Mouse (Mus musculus) MEL (cell line): ENCODE measurements at regions not wholly inside any gene's neighbourhood (a gene's known extent, or its start where the extent isn't known, plus 50 kb on each side); places are given as distances from the start of the nearest gene placed in this dataset.

Experiments
- DNase-seq: peaks from one replicate; pipeline ENCODE4 v3.0.0; 2011; ENCODE audit warnings: low read depth, low spot score
- H3K27ac ChIP-seq: 2 replicates; pipeline ENCODE4 v1.5.1; 2012; ENCODE audit warnings: low read depth, mild to moderate bottlenecking, control low read depth, low read length, moderate library complexity; ENCODE audit not compliant: control insufficient read depth
- H3K27me3 ChIP-seq, 2 experiments: fragments of 150-350 bp in 1 of 2; sonication (generic) in 1 of 2; 2 replicates each; pipeline ENCODE4 v1.6.1; 2012; ENCODE audit warnings: low read length in 2 of 2, mild to moderate bottlenecking in 2 of 2, improper control_type of control experiment in 1 of 2, moderate library complexity in 1 of 2; ENCODE audit not compliant: insufficient read depth in 2 of 2, control insufficient read depth in 1 of 2
- H3K36me3 ChIP-seq, 2 experiments: 2 replicates each; pipeline ENCODE4 v1.6.1; 2012 to 2014; ENCODE audit warnings: low read length in 2 of 2, improper control_type of control experiment in 1 of 2, inconsistent platforms in 1 of 2, mild to moderate bottlenecking in 1 of 2; ENCODE audit not compliant: insufficient read depth in 2 of 2, control insufficient read depth in 1 of 2
- H3K4me1 ChIP-seq, 2 experiments: fragments of 150-350 bp in 1 of 2; sonication (generic) in 1 of 2; 2 replicates each; pipeline ENCODE4 v1.6.1; 2012; ENCODE audit warnings: low read length in 2 of 2, improper control_type of control experiment in 1 of 2, mild to moderate bottlenecking in 1 of 2; ENCODE audit not compliant: insufficient read depth in 2 of 2, control insufficient read depth in 1 of 2
- H3K4me3 ChIP-seq, 2 experiments: fragments of 150-350 bp in 1 of 2; sonication (generic) in 1 of 2; 2 replicates each; pipeline ENCODE4 v1.5.1; 2012; ENCODE audit warnings: low read depth in 2 of 2, low read length in 2 of 2, mild to moderate bottlenecking in 2 of 2, moderate library complexity in 2 of 2, control low read depth in 1 of 2, improper control_type of control experiment in 1 of 2; ENCODE audit not compliant: control insufficient read depth in 1 of 2, insufficient read depth in 1 of 2
- H3K79me2 ChIP-seq: 2 replicates; pipeline ENCODE4 v1.6.1; 2012; ENCODE audit warnings: mild to moderate bottlenecking, low read length, moderate library complexity; ENCODE audit not compliant: control insufficient read depth, poor library complexity, insufficient read depth
- H3K9ac ChIP-seq: 2 replicates; pipeline ENCODE4 v1.6.1; 2012; ENCODE audit warnings: low read depth, mild to moderate bottlenecking, control low read depth, low read length, moderate library complexity; ENCODE audit not compliant: control insufficient read depth, poor library complexity, severe bottlenecking
- H3K9me3 ChIP-seq: fragments of 150-350 bp; sonication (generic); replicated peaks from 2 replicates; pipeline ENCODE4 v1.6.1; 2012; ENCODE audit warnings: mild to moderate bottlenecking, low read length, improper control_type of control experiment, moderate library complexity; ENCODE audit not compliant: insufficient read depth
- BHLHE40 ChIP-seq: IDR thresholded peaks from 2 replicates; pipeline ENCODE4 v1.6.1; 2012; ENCODE audit warnings: low read depth, mild to moderate bottlenecking, inconsistent platforms, low read length, improper control_type of control experiment, borderline replicate concordance
- CHD1 ChIP-seq: IDR thresholded peaks from 2 replicates; pipeline ENCODE4 v1.6.1; 2012; ENCODE audit warnings: low read depth, mild to moderate bottlenecking, inconsistent platforms, low read length, improper control_type of control experiment
- CTCF ChIP-seq, 3 experiments: IDR thresholded peaks in 2 of 3; conservative IDR thresholded peaks in 1 of 3; 2 replicates each; pipeline ENCODE4 v1.5.1; 2011 to 2012; ENCODE audit warnings: low read length in 3 of 3, low read depth in 2 of 3, mild to moderate bottlenecking in 2 of 3, improper control_type of control experiment in 1 of 3, inconsistent platforms in 1 of 3, mixed read lengths in 1 of 3, moderate library complexity in 1 of 3; ENCODE audit not compliant: control insufficient read depth in 1 of 3, insufficient read depth in 1 of 3, poor library complexity in 1 of 3, severe bottlenecking in 1 of 3
- KAT2A ChIP-seq: conservative IDR thresholded peaks from 2 replicates; pipeline ENCODE4 v1.6.1; 2012; ENCODE audit warnings: low read depth, low read length, improper control_type of control experiment, inconsistent platforms
- MAFK ChIP-seq: IDR thresholded peaks from 2 replicates; pipeline ENCODE4 v1.6.1; 2011; ENCODE audit warnings: low read depth, mild to moderate bottlenecking, low read length, improper control_type of control experiment, borderline replicate concordance
- MAX ChIP-seq: IDR thresholded peaks from 2 replicates; pipeline ENCODE4 v1.6.1; 2011; ENCODE audit warnings: low read length, improper control_type of control experiment
- MYB ChIP-seq: IDR thresholded peaks from 2 replicates; pipeline ENCODE4 v1.6.1; 2011; ENCODE audit warnings: mild to moderate bottlenecking, low read depth, low read length, improper control_type of control experiment
- POLR2A ChIP-seq, 2 experiments: IDR thresholded peaks; 2 replicates each; pipeline ENCODE4 v1.6.1; 2011 to 2012; ENCODE audit warnings: low read length in 2 of 2, mild to moderate bottlenecking in 2 of 2, control low read depth in 1 of 2, improper control_type of control experiment in 1 of 2, low read depth in 1 of 2, moderate library complexity in 1 of 2; ENCODE audit not compliant: control insufficient read depth in 1 of 2, insufficient read depth in 1 of 2, poor library complexity in 1 of 2
- POLR2AphosphoS5 ChIP-seq: IDR thresholded peaks from 2 replicates; pipeline ENCODE4 v1.6.1; 2012; ENCODE audit warnings: low read depth, borderline replicate concordance, mild to moderate bottlenecking, inconsistent platforms, low read length, moderate library complexity, mixed read lengths
- RAD21 ChIP-seq: IDR thresholded peaks from 2 replicates; pipeline ENCODE4 v1.6.1; 2011; ENCODE audit warnings: mild to moderate bottlenecking, low read depth, low read length, improper control_type of control experiment
- TBP ChIP-seq: IDR thresholded peaks from 2 replicates; pipeline ENCODE4 v1.8.0; 2011; ENCODE audit warnings: low read depth, low read length, improper control_type of control experiment
- TCF12 ChIP-seq: IDR thresholded peaks from 2 replicates; pipeline ENCODE4 v1.6.1; 2014; ENCODE audit warnings: low read depth, mild to moderate bottlenecking, inconsistent platforms, low read length, improper control_type of control experiment, moderate library complexity
- USF1 ChIP-seq: IDR thresholded peaks from 2 replicates; pipeline ENCODE4 v1.6.1; 2014; ENCODE audit warnings: low read depth, mild to moderate bottlenecking, inconsistent platforms, low read length, improper control_type of control experiment, moderate library complexity
- USF2 ChIP-seq, 2 experiments: IDR thresholded peaks; 2 replicates each; pipeline ENCODE4 v1.6.1; 2011 to 2012; ENCODE audit warnings: improper control_type of control experiment in 2 of 2, low read length in 2 of 2, borderline replicate concordance in 1 of 2, inconsistent platforms in 1 of 2, low read depth in 1 of 2, mild to moderate bottlenecking in 1 of 2; ENCODE audit not compliant: insufficient read depth in 1 of 2
- ZC3H11A ChIP-seq: IDR thresholded peaks from 2 replicates; pipeline ENCODE4 v1.6.1; 2012; ENCODE audit warnings: low read depth, mild to moderate bottlenecking, inconsistent platforms, low read length, improper control_type of control experiment
- ZNF384 ChIP-seq: IDR thresholded peaks from 2 replicates; pipeline ENCODE4 v1.6.1; 2012; ENCODE audit warnings: low read depth, mild to moderate bottlenecking, inconsistent platforms, low read length, improper control_type of control experiment

DNA sequence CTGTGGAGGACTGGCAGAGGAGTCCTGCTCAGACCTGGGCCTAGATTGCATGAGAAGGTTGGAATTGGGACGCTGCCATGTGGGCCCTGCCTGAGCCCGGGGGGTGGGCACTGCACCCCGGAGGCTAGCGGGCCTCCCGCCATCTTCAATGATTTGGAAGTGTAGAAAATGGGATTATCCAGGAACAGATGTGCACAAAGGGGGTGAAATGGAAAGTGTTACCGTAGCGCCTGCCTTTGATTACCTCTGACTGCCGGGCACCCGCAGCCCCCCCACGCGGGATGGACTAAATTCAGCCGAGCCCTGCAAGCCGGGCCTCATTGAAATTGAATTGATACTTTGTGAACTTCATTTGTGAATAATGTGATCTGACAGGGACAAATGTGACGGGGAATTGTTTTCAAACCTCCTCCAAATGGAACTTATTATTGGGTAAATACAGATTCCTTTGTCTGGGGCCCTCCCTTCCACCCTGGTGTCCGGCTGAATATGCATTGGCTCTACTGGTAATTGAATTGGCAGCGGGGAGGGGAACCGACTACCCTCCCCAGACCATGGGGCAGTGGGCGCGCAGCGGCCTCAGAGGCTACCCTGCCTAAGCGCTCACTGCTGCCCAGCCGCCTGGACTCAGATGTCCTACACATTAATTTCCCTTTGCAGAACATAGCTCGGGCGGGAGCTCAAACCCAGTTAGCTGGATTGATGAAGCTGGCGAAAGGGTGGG lies 77.9 kb upstream of the Nkx1-1 start:
- Histone ChIP-seq H3K4me3 (no peak overlapping the region), H3K9ac (no peak overlapping the region), H3K36me3 (no peaks in the 10 kb centered on the region), H3K27ac (no peak overlapping the region), H3K79me2 (no peaks in the 10 kb centered on the region), H3K4me1 (no peaks in the 10 kb centered on the region), H3K9me3 (no peaks in the 10 kb centered on the region)
- no peak for TF ChIP-seq BHLHE40
- TF ChIP-seq MYB: no peak
- no peak for TF ChIP-seq POLR2AphosphoS5
- TF ChIP-seq RAD21: no peak
- no peak for TF ChIP-seq CHD1
- no peak for TF ChIP-seq USF1
- TF ChIP-seq MAX: no peak
- TF ChIP-seq TBP: no peak
- TF ChIP-seq, all 39 proteins: peak for 0
- peaks cover 3 to 7% of the 10 kb centered on the region in 2 experiments; a peak in 3 of 4 replicates for H3K27me3 ChIP-seq
- no peak for DNase-seq

DNA sequence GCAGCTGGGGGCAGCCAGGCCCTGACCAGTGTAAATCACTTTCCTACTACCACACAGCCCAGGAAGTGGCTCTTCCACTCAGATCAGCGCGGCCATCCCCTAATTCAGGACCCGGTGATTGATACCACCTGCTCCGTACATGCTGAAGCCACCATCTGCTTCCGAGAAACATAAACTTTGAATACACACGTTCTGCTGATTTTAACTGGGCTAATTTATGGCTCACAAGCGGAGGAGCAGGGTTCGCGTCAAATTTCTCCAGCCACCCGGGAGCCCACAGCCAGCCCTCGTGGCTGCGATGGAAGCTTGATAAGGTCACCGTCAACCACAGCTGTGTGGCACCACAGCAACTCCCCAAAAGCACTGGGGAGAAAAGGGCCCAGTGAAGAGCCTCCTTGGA lies 72.0 kb upstream of the Nkx1-1 start:
- no peaks in the 10 kb centered on the region for H3K4me1 ChIP-seq
- no peak overlapping the region for H3K4me3 ChIP-seq
- H3K9ac ChIP-seq: no peak overlapping the region
- H3K79me2 ChIP-seq: no peaks in the 10 kb centered on the region
- no peak for TF ChIP-seq CHD1
- TF ChIP-seq KAT2A: no peak
- no peak for TF ChIP-seq ZNF384
- TF ChIP-seq RAD21: no peak
- no peak for TF ChIP-seq MAFK
- TF ChIP-seq BHLHE40: no peak
- TF ChIP-seq, all 39 proteins: peak for 0
- Histone ChIP-seq H3K27ac (no peak overlapping the region), H3K9me3 (no peaks in the 10 kb centered on the region), H3K27me3 (peaks cover 3 to 5% of the 10 kb centered on the region in 2 experiments; a peak in 3 of 4 replicates), H3K36me3 (no peaks in the 10 kb centered on the region)
- no peak for DNase-seq

DNA sequence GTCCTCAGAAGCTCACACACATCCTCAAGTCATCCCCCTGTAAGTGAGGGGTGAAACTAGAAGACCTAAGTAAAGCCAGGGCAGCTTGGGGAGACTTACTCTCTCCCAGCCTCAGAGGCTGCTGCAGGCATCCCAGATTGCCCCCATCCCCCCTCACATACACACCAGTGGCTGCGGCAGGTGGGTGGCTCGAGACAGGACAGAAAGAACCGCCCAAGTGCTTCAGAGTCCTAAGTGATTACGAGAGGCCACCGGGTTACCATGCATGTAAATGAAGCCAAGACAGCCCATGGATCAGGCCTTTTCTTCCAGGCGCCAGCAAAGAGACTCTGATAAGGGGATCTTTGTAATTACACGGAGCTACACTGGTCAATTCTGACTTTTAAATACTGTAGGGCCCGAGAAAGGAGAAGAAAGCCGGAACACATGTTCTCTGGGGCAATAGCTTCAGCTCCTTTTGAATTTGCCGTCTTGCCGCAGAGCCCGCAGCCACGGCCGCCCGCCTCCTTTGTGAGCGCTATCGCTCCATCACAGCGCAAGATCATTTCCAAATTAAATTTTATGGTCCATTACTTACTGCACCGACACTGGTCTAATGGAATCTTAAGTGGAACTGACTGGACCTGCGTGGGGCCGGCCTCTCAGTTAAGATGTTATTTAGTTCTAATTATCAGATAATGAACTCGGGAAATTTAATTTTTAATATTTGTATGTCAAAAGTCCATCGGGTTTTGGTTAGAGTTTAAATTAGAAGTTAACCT lies 68.1 kb upstream of the Nkx1-1 start:
- no peak overlapping the region for H3K27ac ChIP-seq
- TF ChIP-seq CTCF (IDR thresholded peaks at IDR 0.05 in 2 of 3, conservative IDR thresholded peaks at IDR 0.05 in 1 of 3; ENCODE audit: control insufficient read depth in 1 of 3, insufficient read depth in 1 of 3, low read depth in 2 of 3, low read length in 3 of 3, poor library complexity in 1 of 3, severe bottlenecking in 1 of 3) (no peak), POLR2AphosphoS5 (no peak), CHD1 (no peak), POLR2A (IDR thresholded peaks at IDR 0.05; ENCODE audit: control insufficient read depth in 1 of 2, insufficient read depth in 1 of 2, low read depth in 1 of 2, low read length in 2 of 2, poor library complexity in 1 of 2) (no peak), ZC3H11A (no peak), USF2 (IDR thresholded peaks at IDR 0.05; ENCODE audit: borderline replicate concordance in 1 of 2, insufficient read depth in 1 of 2, low read depth in 1 of 2, low read length in 2 of 2) (no peak), TCF12 (no peak)
- TF ChIP-seq, all 39 proteins: peak for 0
- H3K4me3 ChIP-seq: no peak overlapping the region
- no peak overlapping the region for H3K9ac ChIP-seq
- H3K79me2 ChIP-seq: no peaks in the 10 kb centered on the region
- H3K36me3 ChIP-seq: no peaks in the 10 kb centered on the region
- H3K9me3 ChIP-seq: no peaks in the 10 kb centered on the region
- no peak for DNase-seq
- no peaks in the 10 kb centered on the region; a peak in 1 of 4 replicates for H3K27me3 ChIP-seq
- no peaks in the 10 kb centered on the region for H3K4me1 ChIP-seq
